20 mouse cellular contexts compared by ENCODE assay signal in genomic region chr11:63967641-63968387, GRCm38 (mm10). TPM values are rescaled to one million over a fixed set of nuclear protein-coding genes. Genes with fewer than 3 reads are reported as not detected.
A peak's percentile ranks its signal among the peaks of the same experiment; 100 is the strongest.
DNase-seq lines count a peak whose midpoint lies in the region; ATAC-seq and TF ChIP-seq lines count a peak whose summit lies in the region.
"Had no signal": no experiment of that assay in that cellular context is flagged by ENCODE, and none has a peak within 500 bp of the region (broad histone marks: within the 10 kb centered on the region; RNA-seq: fewer than 3 reads in every experiment).

No protein-coding gene starts in this region.

- H3K4me2 ChIP-seq in embryonic facial prominence, embryonic 13.5 days = no peak overlapping the region
- peak overlapping the region; percentile 38 for H3K4me2 ChIP-seq in liver, embryonic 11.5 days
- H3K4me2 ChIP-seq: hindbrain, embryonic 12.5 days; limb, embryonic 13.5 days; neural tube, embryonic 15.5 days had no signal

- H3K27ac ChIP-seq in embryonic facial prominence, embryonic 13.5 days = peak overlapping the region; percentile 51; the same call in 1 of the 2 replicates
- H3K27ac ChIP-seq in embryonic facial prominence, embryonic 10.5 days (replicated peaks) = no peak overlapping the region
- peak overlapping the region; percentile 81 for H3K27ac ChIP-seq in liver, embryonic 11.5 days (ENCODE audit: low read depth, low read length)
- H3K27ac ChIP-seq in bone marrow, adult 2 months (ENCODE audit: control insufficient read depth, insufficient read depth, low read depth, low read length, poor library complexity) = peak overlapping the region; percentile 32; the same call in 1 of the 2 replicates
- H3K27ac ChIP-seq in limb, embryonic 10.5 days = peak overlapping the region; percentile 27; the same call in 1 of the 2 replicates
- H3K27ac ChIP-seq: hindbrain, embryonic 12.5 days; left cerebral cortex, adult 2 months; limb, embryonic 13.5 days had no signal

- TF ChIP-seq CTCF in bone marrow, adult 2 months (IDR thresholded peaks at IDR 0.05; ENCODE audit: control insufficient read depth, insufficient read depth, low read length) = no peak

- TF ChIP-seq POLR2A in bone marrow, adult 2 months (IDR thresholded peaks at IDR 0.05; ENCODE audit: borderline replicate concordance, control insufficient read depth, low read depth, low read length) = no peak

- no peak for DNase-seq in embryonic facial prominence, embryonic 10.5 days (ENCODE audit: low spot score)
- no peak for DNase-seq in liver, embryonic 11.5 days (ENCODE audit: low spot score)
- DNase-seq in liver = no peak
- DNase-seq in limb, embryonic 10.5 days (ENCODE audit: low spot score) = no peak
- no peak for DNase-seq in testis, postnatal 10 days (ENCODE audit: low spot score)
- DNase-seq: adrenal gland, postnatal 10 days; cerebellum, adult 8-10 months; gastrocnemius, postnatal 25 days; thymus, postnatal 36 days had no signal

- no peaks in the 10 kb centered on the region for H3K9me3 ChIP-seq in embryonic facial prominence, embryonic 13.5 days
- no peaks in the 10 kb centered on the region for H3K9me3 ChIP-seq in embryonic facial prominence, embryonic 10.5 days
- H3K9me3 ChIP-seq in liver, embryonic 11.5 days (ENCODE audit: control insufficient read depth, low read length) = no peaks in the 10 kb centered on the region
- no peaks in the 10 kb centered on the region for H3K9me3 ChIP-seq in limb, embryonic 10.5 days (replicated peaks)
- H3K9me3 ChIP-seq: G1E; hindbrain, embryonic 12.5 days; limb, embryonic 13.5 days; neural tube, embryonic 15.5 days had no signal

- H3K4me3 ChIP-seq in embryonic facial prominence, embryonic 13.5 days = no peak overlapping the region
- H3K4me3 ChIP-seq in embryonic facial prominence, embryonic 10.5 days = no peak overlapping the region
- no peak overlapping the region for H3K4me3 ChIP-seq in liver, embryonic 11.5 days (ENCODE audit: low read depth, low read length)
- no peak overlapping the region for H3K4me3 ChIP-seq in bone marrow, adult 2 months (replicated peaks; ENCODE audit: control insufficient read depth, low read depth, low read length)
- no peak overlapping the region for H3K4me3 ChIP-seq in limb, embryonic 10.5 days
- H3K4me3 ChIP-seq: hindbrain, embryonic 12.5 days; layer of hippocampus, adult 2 months; left cerebral cortex, adult 2 months; limb, embryonic 13.5 days; neural tube, embryonic 15.5 days had no signal

- H3K27me3 ChIP-seq in embryonic facial prominence, embryonic 13.5 days = no peaks in the 10 kb centered on the region
- H3K27me3 ChIP-seq in embryonic facial prominence, embryonic 10.5 days (replicated peaks; ENCODE audit: low read depth, poor library complexity, severe bottlenecking) = no peaks in the 10 kb centered on the region; the same call in 1 of the 2 replicates
- H3K27me3 ChIP-seq in liver, embryonic 11.5 days (replicated peaks; ENCODE audit: control insufficient read depth, insufficient read depth, low read length) = no peaks in the 10 kb centered on the region
- H3K27me3 ChIP-seq in limb, embryonic 10.5 days (ENCODE audit: low read depth, poor library complexity, severe bottlenecking) = no peaks in the 10 kb centered on the region; the same call in 1 of the 2 replicates
- H3K27me3 ChIP-seq: hindbrain, embryonic 12.5 days; neural tube, embryonic 15.5 days had no signal

- WGBS in embryonic facial prominence, embryonic 13.5 days = 76% methylated on average over 9 of the region's 9 CpGs
- WGBS in embryonic facial prominence, embryonic 10.5 days = 82% methylated on average over 9 of the region's 9 CpGs
- 74% methylated on average over 9 of the region's 9 CpGs for WGBS in liver, embryonic 11.5 days
- 78% methylated on average over 9 of the region's 9 CpGs for WGBS in bone marrow, adult 2 months
- WGBS in limb, embryonic 10.5 days = 81% methylated on average over 9 of the region's 9 CpGs

- no peak overlapping the region for H3K9ac ChIP-seq in embryonic facial prominence, embryonic 13.5 days
- 0 out of 2 replicates have a peak overlapping the region, but pooled peaks have one; percentile 14 for H3K9ac ChIP-seq in liver, embryonic 11.5 days (ENCODE audit: low read depth, low read length)
- H3K9ac ChIP-seq: hindbrain, embryonic 12.5 days; neural tube, embryonic 15.5 days had no signal

- H3K4me1 ChIP-seq in embryonic facial prominence, embryonic 13.5 days = peaks cover 41% of the 10 kb centered on the region
- H3K4me1 ChIP-seq in embryonic facial prominence, embryonic 10.5 days = peaks cover 41% of the 10 kb centered on the region
- peaks cover 50% of the 10 kb centered on the region for H3K4me1 ChIP-seq in liver, embryonic 11.5 days (replicated peaks; ENCODE audit: control insufficient read depth, insufficient read depth, low read length)
- H3K4me1 ChIP-seq in bone marrow, adult 2 months (ENCODE audit: control insufficient read depth, insufficient read depth, low read length) = no peaks in the 10 kb centered on the region; the same call in none of the 2 replicates
- peaks cover 39% of the 10 kb centered on the region for H3K4me1 ChIP-seq in limb, embryonic 10.5 days

- ATAC-seq in embryonic facial prominence, embryonic 13.5 days (ENCODE audit: insufficient number of reproducible peaks, insufficient read depth, low FRiP score, low TSS enrichment, low read depth) = no peak
- peak; percentile 60; the same call in 1 of the 2 replicates for ATAC-seq in liver, embryonic 11.5 days (replicated peaks; ENCODE audit: low FRiP score)
- no peak for ATAC-seq in activated CD4-positive, CD25-positive, alpha-beta regulatory T cell, adult 4 months
- ATAC-seq: CD4-positive, CD25-positive, alpha-beta regulatory T cell, adult 4 months; lung, postnatal 0 days had no signal

- peaks cover 14% of the 10 kb centered on the region for H3K36me3 ChIP-seq in embryonic facial prominence, embryonic 13.5 days
- H3K36me3 ChIP-seq in embryonic facial prominence, embryonic 10.5 days (replicated peaks) = peaks cover 25% of the 10 kb centered on the region
- H3K36me3 ChIP-seq in liver, embryonic 11.5 days (ENCODE audit: control insufficient read depth, insufficient read depth, low read length) = peaks cover 5% of the 10 kb centered on the region; the same call in 1 of the 2 replicates
- peaks cover 16% of the 10 kb centered on the region for H3K36me3 ChIP-seq in limb, embryonic 10.5 days

RNA-seq across cellular contexts. Expression of gene Hs3st3b1, which starts 45.7 kb away (rescaled TPM):
- 15.9 and 18.5 TPM in 2 replicates for polyA plus RNA-seq in embryonic facial prominence, embryonic 13.5 days (2015; fragmentation: Nextera tagmentation; extraction: Ambion mirVana)
- polyA plus RNA-seq in embryonic facial prominence, embryonic 10.5 days (2016; fragmentation: Nextera tagmentation; extraction: Ambion mirVana) = 9.5 and 11.8 TPM in 2 replicates
- 41.7 and 42.4 TPM in 2 replicates for polyA plus RNA-seq in liver, embryonic 11.5 days (2014; fragmentation: Nextera tagmentation; extraction: Ambion mirVana)
- polyA plus RNA-seq in bone marrow, adult 2 months (2011; ENCODE audit: insufficient read depth, insufficient read length, low replicate concordance, missing spikeins) = 0.30 and 0.40 TPM in 2 replicates
- 17.8 and 22.1 TPM in 2 replicates for polyA plus RNA-seq in limb, embryonic 10.5 days (2016; fragmentation: Nextera tagmentation; extraction: Ambion mirVana)
- polyA plus RNA-seq in activated CD4-positive, CD25-positive, alpha-beta regulatory T cell, adult 4 months (2017; shearing (Covaris generic)) = 1 to 10 TPM; 2.5 to 3.0 TPM
- polyA plus RNA-seq: G1E had no signal
